Mouse (Mus musculus): ENCODE data around the gene Srsf5.

DNA sequence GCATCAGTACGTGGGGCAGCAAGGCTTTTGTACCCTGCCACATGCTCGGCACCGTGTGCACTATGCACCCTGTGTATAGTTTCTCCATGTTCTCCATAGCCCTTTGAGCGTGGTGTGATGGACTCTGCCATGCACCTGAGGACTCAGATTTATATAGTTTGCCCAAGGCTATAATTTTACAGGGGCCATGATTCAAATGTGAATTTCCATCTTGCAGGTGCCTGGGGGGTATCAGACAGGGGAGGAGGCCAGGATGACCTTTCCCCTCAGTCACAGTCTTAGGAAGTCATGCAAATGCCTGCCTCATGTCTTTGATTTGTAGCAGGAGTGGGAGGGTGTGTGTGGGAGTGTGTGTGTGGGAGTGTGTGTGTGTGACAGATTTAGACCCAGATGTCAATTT is 52.3 kb downstream of the Srsf5 start:
- no peak for TF ChIP-seq CTCF (IDR thresholded peaks at IDR 0.05; ENCODE audit: low read depth)
- no peak for TF ChIP-seq EP300 (optimal IDR thresholded peaks at IDR 0.05)

Data from stomach, postnatal 0 days (tissue).